Mouse (Mus musculus): ENCODE data around the gene Cep63. TPM values are rescaled to one million over a fixed set of nuclear protein-coding genes. Genes with fewer than 3 reads are reported as not detected.

The Cep63 gene
- total RNA-seq, 2 experiments from 2014 or later: 31.3 to 32.5 TPM

DNA sequence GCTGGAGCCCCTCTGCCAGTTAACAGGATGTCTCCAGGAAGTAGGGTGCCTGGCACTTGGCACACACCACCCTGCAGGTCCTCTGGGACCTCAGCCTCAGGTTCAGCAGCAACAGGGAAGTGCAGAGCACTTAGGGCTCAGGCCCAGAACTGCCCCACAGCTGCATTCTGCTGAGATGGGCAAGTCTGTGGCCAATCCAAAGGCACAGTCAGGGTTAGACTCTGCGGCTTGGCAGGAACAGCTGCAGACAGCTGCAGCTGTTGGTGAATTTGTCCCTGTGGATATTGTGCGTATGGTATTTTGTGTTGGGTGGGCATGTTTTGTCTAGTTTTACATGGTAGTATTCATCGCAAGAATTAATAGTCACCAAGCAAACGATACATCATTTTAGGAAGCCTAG is 5.8 kb upstream of the Cep63 start:
- DNase-seq (ENCODE audit: low spot score in 2 of 2): no peak

DNA sequence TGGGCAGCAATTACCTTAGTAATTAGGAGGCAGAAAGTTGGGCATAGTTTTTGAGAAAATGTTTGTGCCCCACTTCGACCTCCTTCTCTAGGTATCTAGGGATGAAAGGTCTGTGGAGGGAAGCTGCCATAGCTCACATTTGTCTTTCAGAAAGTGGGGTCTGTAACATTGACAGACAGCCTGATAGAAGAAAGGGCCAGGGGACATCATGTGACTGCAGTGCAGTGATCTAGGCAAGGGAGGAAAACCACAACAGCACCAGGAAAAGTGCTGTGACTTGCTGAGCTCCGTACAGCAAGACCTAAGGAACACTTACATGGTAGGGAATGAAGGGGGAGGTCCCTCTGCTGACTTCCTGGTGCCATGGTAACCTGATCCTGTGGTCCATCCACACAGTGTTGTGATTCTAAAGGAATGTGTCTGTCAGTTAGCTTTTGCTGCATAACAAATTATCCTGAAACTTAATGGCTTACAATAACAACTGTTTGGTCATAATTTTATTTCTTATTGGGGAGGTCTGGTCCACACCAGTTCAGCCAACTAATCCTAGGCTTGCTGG is 5.3 kb upstream of the Cep63 start:
- DNase-seq (ENCODE audit: low spot score in 2 of 2): no peak

DNA sequence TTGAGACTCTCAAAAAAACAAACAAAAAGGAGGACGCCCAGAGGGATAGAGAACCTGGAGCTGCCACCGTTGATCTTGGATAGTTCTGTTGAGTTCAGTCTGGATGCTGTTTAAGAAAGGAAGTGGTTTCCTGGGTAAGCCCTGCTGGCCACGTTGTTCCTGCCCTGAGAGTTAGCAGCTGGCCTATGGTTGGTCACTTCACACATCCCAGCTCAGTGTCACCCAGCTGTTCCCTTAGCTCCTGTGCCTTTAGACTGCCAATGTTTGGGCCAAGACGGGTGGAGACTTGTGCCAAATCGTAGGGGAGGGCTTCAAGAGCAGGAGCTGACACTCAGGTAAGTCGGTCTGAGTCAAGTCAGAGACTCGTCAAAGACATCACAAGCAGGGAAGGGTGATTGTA is 2.7 kb upstream of the Cep63 start:
- DNase-seq (ENCODE audit: low spot score in 2 of 2): no peak

DNA sequence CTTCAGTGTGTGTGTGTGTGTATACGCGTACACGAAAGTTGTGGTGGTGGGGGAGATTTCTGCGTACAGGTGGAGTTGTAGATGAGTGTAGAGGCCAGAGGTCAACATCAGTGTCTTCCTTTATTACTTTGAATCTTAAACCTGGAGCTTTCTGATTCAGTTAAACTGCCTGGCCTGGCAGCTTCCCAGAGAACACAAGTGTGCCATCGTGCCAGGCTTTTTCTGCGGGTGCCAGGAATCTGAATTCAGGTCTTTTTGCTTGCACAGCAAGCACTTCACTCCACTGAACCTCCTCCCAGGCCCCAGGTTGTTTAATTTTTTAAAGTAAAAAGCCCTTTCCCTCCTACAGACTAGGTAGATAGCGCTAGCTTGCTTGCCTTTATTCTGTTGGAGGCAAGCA is 1.1 kb upstream of the Cep63 start:
- DNase-seq (ENCODE audit: low spot score in 2 of 2): no peak

DNA sequence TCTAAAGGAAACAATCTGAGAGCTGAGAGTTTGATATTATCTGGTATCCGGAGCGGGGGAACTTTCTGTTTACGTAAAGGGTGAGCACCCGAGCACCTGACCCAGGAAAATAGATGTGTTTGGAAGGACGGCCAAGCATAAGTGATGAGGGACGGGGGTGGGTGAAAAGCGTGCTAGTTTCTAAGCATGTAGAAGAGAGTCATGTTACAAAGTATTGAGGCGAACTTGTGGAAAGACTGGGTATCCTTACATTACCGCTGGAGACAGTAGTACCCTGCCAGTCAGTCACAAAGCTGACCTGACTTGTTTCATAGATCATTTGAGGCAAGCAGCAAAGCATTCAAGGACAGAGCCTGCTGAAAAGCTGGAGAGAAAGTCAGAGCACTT is 498 bp upstream of the Cep63 start:
- no peak for DNase-seq (ENCODE audit: low spot score in 2 of 2)

DNA sequence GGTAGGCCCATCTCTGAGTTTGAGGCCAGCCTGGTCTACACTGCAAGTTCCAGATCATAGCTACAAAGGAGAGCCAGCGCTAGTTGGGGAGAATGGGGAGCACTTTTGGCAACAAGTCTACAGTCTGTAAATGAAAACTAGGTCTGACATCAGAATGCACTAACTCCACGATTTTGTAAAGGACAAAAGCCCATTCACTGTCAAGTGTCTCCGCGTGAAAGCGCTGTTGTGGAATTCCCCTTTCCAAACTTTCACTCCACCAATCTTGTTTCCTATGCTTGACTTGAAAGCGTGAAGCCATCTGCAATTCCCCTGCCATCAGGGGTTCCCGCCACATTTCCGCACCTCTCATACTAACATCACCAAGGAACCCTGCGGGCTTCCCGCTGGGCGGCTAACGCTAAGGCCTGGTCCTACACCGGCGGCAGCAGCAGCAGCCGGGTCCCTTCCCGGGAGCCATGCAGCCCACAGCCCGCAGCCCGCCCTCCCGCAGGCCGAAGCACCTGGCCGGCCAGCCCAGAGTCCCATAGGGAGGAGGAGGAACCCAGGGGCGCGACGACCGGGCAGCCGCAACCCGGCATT is 842 bp downstream of the Cep63 start:
- peak in 1 of 2 experiments; percentile 32 for DNase-seq (ENCODE audit: low spot score in 2 of 2)

DNA sequence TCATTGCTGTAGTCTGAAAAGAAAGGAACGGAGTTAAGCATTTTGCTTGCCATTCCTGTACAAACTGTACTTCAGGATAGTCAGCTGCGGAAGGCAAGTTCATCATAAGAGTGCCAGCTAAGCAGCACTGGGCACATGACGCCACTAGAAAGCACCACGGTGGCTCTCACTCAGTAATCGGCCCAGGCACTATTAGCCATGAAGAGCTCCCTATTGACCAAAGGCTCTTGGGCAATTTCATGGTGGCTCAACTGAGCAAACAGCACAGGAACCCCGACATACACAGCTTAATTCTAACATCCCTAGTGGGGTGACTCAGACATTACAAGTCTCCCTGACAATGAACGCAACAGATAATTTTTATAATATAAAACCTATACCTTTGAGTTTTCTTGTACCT is 2.8 kb downstream of the Cep63 start:
- no peak for DNase-seq (ENCODE audit: low spot score in 2 of 2)

DNA sequence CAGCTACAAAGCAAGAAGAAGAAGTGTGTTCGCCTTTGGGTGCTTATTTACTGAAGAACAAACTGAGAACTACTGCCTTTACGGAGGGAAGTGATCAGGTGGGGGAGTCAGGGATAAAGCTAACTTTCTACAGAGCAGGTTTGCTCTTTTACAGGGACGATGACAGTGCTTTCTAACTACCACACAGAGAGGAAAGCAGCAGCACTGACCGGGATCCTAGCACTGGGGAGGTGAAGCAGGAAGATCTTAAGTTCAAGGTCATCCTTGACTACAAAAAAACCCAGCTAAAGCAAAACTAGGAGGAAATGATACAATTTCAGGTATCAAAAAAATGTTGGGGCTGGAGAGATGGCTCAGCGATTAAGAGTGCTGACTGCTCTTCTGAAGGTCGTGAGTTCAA is 3.5 kb downstream of the Cep63 start:
- DNase-seq (ENCODE audit: low spot score in 2 of 2): no peak

DNA sequence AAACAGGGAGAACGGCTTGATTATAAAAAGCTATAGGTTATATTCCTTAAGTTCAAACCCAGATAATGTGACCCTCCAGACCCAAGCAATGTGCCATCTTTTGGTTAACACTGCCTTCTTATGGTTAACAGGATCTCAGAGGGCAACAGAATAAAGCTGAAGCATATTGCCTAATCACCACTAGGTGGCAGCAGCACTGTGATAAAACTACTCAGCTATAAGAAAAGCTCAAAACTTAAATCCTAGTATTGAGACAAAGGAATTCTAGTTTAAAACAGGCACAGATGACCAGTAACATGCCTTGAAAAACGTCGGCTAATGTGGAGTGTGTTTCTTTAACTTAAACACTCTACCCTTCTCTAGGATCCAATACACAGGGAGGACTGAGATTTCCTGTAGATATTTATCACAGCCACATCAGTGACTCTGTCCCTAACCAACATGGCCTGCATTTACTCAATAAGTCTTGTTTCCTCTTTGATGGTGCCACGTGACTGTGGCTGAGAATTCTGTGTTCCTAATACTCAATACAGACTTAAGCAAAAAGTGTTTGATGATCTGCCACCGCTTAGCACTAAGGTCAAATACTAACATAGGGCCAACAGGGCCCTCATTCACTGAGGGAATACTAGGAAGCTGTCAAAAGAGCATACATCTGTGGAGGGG is 4.0 kb downstream of the Cep63 start:
- peak; percentile 27 to 43 for DNase-seq (ENCODE audit: low spot score in 2 of 2)

DNA sequence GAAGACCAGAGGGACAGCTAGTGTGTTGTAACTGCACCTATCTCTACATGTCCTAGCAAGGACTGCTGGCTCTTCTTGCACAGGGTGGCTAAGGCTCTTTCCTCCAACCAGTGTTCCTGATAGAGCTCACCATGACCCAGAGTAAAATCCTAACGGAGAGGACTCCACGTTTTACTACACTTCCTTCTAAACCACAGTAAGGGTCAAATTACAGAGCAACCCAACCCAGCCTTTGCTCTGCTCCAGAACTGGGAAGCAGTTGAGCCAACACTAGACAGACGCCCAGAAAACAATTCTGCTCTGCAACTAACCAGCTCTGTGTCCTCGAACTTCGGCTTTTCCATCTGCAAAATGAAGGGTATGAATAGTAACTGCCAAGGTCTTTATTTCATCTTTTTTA is 4.9 kb downstream of the Cep63 start:
- no peak for DNase-seq (ENCODE audit: low spot score in 2 of 2)

DNA sequence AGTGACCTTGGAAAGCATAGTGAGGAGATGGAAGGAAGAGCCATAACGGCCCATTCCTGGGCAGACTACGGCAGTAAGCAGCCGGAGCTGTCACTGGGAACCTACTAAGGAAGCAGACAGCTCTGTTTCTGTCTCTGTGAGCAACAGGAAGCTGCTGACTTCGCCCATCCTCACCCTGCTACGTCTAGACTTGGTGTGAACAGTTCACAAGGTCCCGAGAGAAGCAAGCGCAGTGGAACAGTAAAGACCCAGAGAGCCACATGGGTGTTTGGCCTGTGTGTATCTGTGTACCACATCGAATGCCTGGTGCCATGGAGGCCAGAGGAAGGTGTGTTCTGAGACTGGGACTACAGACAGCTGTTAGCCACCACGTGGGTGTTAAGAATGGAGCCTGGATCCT is 10.1 kb downstream of the Cep63 start:
- no peak for DNase-seq (ENCODE audit: low spot score in 2 of 2)

DNA sequence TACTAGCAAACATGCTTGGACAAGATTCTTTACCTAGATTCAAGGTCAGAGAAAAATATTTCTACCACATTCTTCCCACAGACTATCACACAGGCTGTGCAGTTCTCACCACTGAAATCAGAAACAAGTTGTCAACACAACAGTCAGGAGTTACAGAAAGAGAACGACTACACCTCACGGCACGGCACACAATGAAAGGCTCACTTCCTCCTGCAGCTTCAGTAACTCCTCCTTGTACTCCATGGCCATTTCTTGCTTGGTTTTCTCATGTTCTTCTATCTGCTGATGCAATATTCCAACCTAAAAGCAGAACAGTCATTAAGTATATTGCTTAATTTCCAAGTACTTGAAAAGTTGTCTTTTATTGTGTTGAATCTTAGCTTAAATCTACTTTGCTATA is 11.3 kb downstream of the Cep63 start:
- DNase-seq (ENCODE audit: low spot score in 2 of 2): no peak

DNA sequence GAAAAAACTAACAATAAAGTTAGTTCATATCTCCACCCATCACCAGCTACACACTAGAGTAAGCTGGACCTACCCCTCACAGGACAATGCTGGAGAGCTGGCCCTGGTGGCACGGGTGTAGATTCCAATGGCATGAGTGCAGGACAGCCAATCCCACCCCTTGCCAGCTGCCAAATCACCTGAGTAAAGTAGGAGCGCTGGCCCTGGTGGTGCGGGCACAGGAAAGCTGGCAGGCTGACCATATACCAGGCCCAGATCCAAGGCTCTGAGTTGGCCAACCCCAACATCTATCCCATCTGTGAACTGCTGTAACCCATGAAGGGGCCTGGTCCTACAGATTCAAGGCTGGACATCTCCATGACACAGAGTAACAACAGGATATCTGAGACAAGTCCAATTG is 17.1 kb downstream of the Cep63 start:
- DNase-seq (ENCODE audit: low spot score in 2 of 2): no peak

DNA sequence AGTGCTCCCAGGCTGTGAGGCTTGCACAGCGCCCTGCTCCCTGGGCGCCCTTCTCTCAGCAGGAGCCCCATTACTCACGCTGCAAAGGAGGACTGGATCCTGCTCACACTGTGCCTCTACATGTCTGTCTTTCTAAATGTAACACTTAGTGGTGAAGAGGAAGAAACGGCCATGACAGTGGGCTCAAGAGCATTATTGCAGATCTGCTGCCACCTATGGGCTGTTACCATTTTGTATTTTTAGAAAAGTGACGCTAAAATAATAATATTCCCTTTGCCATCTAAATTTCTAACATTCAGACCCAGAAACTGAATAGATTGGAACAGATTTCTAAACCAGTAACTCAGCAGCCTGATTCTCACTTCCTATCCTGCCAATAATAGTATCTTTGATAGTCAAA is 18.9 kb downstream of the Cep63 start:
- no peak for DNase-seq (ENCODE audit: low spot score in 2 of 2)

DNA sequence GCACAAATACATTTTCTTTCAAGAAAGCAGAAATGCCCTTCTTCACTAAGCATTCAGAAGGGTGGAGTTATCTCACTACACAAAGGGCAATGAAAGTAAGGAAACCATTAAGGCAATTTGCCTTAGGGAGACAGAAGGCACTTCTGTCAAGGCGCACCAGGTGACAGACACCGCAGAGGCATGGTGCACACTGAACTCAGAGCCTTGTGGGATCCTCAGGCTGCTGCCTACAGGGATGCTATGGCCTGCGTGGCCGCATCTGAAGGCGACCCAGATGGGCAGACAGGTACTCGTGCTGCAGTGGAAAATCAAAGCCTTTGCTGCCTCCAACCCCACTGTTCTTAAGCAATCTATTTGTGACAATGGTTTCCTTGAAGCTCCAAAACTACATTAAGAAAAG is 21.2 kb downstream of the Cep63 start:
- no peak for DNase-seq (ENCODE audit: low spot score in 2 of 2)

DNA sequence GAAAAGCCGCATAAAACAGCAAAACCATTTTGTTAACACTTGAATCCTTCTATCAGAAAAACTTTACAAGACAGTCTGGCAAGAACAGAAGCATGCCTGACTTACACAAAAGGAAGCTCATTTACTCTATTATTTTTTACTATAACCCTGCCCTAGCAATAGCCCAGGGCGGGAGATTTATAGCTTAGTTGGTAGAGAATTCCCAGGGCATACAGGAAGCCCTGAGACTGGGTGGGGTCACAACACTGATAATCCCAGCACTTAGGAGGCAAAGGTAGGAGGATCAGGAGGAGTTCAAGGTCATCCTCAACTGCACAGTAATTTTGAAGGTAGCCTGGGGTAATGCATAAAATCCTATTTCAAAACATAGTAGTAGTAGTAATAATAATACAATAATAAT is 24.7 kb downstream of the Cep63 start:
- DNase-seq (ENCODE audit: low spot score in 2 of 2): no peak

DNA sequence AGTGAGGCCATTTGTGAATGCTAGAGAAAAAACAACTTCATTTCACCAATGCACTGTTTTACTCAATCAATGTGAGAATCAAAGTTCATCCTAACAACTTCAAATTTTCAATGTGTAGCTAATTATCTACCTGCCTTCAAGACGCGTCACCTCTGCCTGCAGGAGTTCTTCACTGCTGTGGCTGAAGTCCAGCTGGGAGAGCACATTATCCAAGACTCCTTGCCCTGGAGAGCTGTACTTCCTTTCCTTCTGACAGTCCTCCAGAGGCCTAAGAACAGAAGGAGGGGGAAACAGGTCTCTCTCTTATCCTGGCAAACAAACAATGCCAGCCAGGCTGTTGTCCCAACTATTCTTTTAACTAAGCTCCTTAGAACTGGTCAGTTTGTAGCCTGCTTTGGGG is 25.1 kb downstream of the Cep63 start:
- DNase-seq (ENCODE audit: low spot score in 2 of 2): no peak

DNA sequence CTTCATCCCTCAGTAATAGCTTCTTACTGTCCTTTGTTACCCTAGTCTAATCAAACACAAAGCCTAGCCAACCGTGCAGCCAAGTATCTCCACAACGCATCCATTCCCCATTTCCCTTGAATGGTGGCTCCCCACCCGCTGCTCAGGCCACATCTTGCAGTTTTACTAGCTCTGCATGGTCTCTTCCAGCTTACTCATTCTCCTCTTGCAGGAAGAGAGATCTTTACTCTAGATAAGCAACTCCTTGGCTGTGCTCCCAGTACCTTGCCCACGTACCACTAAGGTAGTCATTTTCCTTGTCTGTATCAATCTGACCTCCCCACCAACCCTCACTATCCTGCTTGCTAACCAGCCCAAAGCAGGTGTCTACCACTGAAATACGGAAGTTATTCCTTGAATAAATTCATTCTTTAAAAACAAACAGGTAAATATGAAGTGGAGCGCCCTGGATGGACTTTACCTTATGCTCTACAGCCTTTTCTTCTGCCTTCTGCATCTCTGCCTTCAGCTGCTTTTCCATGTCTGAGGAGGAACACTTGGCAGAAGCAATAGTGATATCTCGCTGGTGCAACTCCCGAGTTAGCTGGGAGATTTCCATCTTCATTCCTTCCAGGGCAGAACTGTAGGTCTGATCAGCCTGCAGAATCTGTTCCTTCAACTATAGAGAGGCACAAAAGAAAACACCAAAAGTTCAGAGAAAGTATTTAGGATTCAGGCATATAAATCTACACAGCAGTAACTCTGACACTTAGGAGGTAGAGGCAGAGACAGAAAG is 30.5 kb downstream of the Cep63 start:
- DNase-seq (ENCODE audit: low spot score in 2 of 2): peak; percentile 15 to 32

DNA sequence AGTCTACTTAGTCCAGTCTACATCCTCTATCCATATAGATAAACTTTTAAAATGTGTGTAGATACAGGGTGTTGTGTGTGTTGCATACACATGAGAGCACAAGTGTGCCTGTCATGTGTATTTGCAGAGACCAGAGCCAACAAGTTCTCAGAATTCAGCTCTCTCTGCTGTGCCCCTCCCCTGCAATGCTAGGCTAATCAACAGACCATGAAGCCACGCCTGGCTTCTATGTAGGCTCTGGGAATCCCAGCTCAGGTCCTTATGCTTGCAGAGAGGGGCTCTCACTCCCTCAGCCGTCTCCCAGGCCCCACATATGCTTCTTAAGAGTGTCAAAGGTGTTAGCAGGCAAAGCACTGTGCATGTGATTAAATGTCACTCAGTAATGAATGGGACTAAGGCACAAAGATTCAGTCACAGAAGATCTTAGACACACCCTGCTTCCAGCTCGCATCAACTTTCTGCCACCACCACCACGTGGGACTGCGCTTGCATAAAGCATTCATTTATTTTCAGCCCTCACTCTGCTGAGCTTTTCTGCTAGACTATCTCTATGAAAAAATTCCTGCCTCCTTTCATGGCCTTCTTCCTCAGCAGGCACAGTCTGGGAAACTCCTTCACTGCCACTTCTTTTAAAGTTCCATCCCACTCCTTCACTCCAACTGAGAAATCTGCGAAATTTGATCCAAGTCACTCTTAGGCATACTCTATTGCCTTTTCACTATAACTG is 31.5 kb downstream of the Cep63 start:
- DNase-seq (ENCODE audit: low spot score in 2 of 2): peak in 1 of 2 experiments; percentile 21

DNA sequence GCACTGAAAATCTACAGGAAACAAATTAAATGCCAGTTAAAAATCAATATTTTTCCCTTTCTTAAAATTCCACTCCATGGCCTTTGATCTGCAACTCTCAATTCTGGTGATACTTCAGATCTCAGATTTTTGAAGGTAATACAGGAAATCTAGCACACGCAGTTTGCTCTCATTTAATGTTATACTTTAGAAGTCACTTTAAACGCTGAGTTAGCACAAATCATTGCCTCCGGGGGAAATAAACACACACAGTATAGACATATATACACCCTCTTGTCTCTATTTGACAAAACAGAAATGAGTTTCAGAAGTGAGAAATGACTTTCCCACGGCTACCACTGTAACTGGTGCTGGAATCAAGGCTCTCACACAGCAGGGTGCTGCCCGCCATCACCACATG is 39.0 kb downstream of the Cep63 start:
- DNase-seq (ENCODE audit: low spot score in 2 of 2): no peak

DNA sequence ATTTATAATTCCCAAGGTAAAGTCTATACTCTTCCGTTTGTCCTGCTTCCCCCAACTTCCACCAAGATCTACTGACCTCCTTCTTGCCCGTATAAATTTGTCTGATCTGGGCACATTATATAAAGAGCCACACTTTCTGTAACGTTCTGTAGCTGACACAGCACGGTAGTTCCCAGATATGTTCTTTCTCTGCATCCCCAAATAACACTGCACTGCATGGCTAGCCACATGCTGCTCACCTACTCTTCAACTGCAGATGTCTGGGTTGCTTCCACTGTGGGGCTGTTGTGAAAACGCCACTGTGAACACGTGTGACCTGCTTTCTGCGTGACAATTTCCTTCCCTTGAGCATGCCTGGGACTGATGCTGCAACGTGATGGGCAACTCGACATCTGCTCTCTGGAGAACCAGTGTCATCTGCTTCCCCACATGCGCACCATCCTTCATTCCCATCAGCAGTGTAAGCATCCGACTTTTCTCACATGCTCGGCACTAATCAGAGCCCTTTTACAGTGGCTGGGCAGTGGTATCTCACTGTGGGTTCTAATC is 44.3 kb downstream of the Cep63 start:
- peak in 1 of 2 experiments; percentile 19 for DNase-seq (ENCODE audit: low spot score in 2 of 2)
